8 mouse cellular contexts compared by ENCODE assay signal in the genomic region with DNA sequence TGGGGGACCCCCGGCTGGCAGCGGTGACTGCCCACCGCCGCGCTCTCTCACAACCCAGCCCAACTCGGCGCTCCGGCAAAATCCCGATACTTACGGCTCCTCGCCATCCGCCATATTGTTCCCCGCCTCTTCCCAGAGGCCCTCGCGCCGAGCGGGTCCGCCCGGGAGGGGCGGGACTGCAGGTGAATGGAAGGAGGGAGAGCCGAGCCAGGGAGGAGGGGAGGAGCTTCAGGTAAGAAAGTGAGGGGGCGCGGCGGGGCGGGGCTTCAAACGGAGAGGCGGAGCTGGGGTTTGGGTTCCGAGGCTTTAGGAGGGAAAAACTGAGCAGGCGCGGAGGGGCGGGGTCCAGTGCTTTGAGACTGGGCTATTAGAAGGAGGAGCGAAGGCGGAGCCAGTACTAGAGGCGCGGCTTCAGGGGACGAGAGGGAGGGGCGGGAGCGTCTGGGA. TPM values are rescaled to one million over a fixed set of nuclear protein-coding genes. Genes with fewer than 3 reads are reported as not detected.
DNase-seq lines count a peak whose midpoint lies in the region; ATAC-seq and TF ChIP-seq lines count a peak whose summit lies in the region.

A gene (minus strand): TSS at position 209 of the 447 bp plus-strand sequence.

- peak within 1 kb of the TSS; percentile 92 for H3K4me3 ChIP-seq in embryonic facial prominence, embryonic 14.5 days (ENCODE audit: low read depth, low read length)
- H3K4me3 ChIP-seq in heart, adult 2 months, result peak within 1 kb of the TSS; percentile 80
- peak within 1 kb of the TSS; percentile 97 for H3K4me3 ChIP-seq in limb, embryonic 13.5 days
- peak within 1 kb of the TSS; percentile 53 for H3K4me3 ChIP-seq in midbrain, embryonic 16.5 days (ENCODE audit: low read depth, low read length)

- TF ChIP-seq CTCF in heart, adult 2 months (IDR thresholded peaks at IDR 0.05), result no peak

- H3K4me1 ChIP-seq in embryonic facial prominence, embryonic 14.5 days (ENCODE audit: control insufficient read depth, insufficient read depth, low read length), result peaks cover 14% of the 10 kb centered on the region
- H3K4me1 ChIP-seq in heart, adult 2 months (ENCODE audit: control insufficient read depth, insufficient read depth, low read length), result peaks cover 5% of the 10 kb centered on the region
- H3K4me1 ChIP-seq in limb, embryonic 13.5 days, result peaks cover 17% of the 10 kb centered on the region
- peaks cover 10% of the 10 kb centered on the region for H3K4me1 ChIP-seq in midbrain, embryonic 16.5 days (ENCODE audit: control insufficient read depth, insufficient read depth, low read length)

- H3K79me2 ChIP-seq in heart, adult 2 months (replicated peaks; ENCODE audit: control insufficient read depth, insufficient read depth, low read length), result peaks cover 2% of the 10 kb centered on the region; the same call in 1 of the 2 replicates

- WGBS in embryonic facial prominence, embryonic 14.5 days, result under 1% methylated on average over 38 of the region's 38 CpGs
- under 1% methylated on average over 38 of the region's 38 CpGs for WGBS in heart, adult 2 months
- WGBS in limb, embryonic 13.5 days, result under 1% methylated on average over 38 of the region's 38 CpGs
- under 1% methylated on average over 30 of the region's 38 CpGs for WGBS in midbrain, embryonic 16.5 days

- H3K27ac ChIP-seq in embryonic facial prominence, embryonic 14.5 days (replicated peaks; ENCODE audit: low read depth, low read length), result peak within 1 kb of the TSS; percentile 90
- H3K27ac ChIP-seq in heart, adult 2 months, result peak within 1 kb of the TSS; percentile 88
- H3K27ac ChIP-seq in limb, embryonic 13.5 days, result peak within 1 kb of the TSS; percentile 88
- peak within 1 kb of the TSS; percentile 82 for H3K27ac ChIP-seq in midbrain, embryonic 16.5 days (ENCODE audit: low read length)

- H3K9me3 ChIP-seq in embryonic facial prominence, embryonic 14.5 days (ENCODE audit: control insufficient read depth, low read length), result no peaks in the 10 kb centered on the region
- no peaks in the 10 kb centered on the region for H3K9me3 ChIP-seq in limb, embryonic 13.5 days
- H3K9me3 ChIP-seq in midbrain, embryonic 16.5 days (replicated peaks; ENCODE audit: control insufficient read depth, low read length, poor library complexity, severe bottlenecking), result no peaks in the 10 kb centered on the region

- H3K27me3 ChIP-seq in embryonic facial prominence, embryonic 14.5 days (replicated peaks; ENCODE audit: control insufficient read depth, insufficient read depth, low read length), result no peaks in the 10 kb centered on the region
- no peaks in the 10 kb centered on the region for H3K27me3 ChIP-seq in heart, adult 2 months (ENCODE audit: control insufficient read depth, insufficient read depth, low read length)
- H3K27me3 ChIP-seq in limb, embryonic 13.5 days, result no peaks in the 10 kb centered on the region
- H3K27me3 ChIP-seq in midbrain, embryonic 16.5 days (ENCODE audit: control insufficient read depth, insufficient read depth, low read depth, low read length), result no peaks in the 10 kb centered on the region

- peak; percentile 77 for TF ChIP-seq POLR2A in heart, adult 2 months (IDR thresholded peaks at IDR 0.05; ENCODE audit: insufficient read depth, low read depth, low read length)

- TF ChIP-seq EP300 in heart, adult 2 months (IDR thresholded peaks at IDR 0.05; ENCODE audit: insufficient read depth, low read depth, low read length), result 0 out of 2 replicates have a peak, but pooled peaks have one; percentile 9

- H3K9ac ChIP-seq in embryonic facial prominence, embryonic 14.5 days (ENCODE audit: low read depth, low read length), result peak within 1 kb of the TSS; percentile 98
- peak within 1 kb of the TSS; percentile 78 for H3K9ac ChIP-seq in heart, adult 2 months (ENCODE audit: low read depth, low read length)
- peak within 1 kb of the TSS; percentile 99 for H3K9ac ChIP-seq in limb, embryonic 13.5 days
- peak within 1 kb of the TSS; percentile 77 for H3K9ac ChIP-seq in midbrain, embryonic 16.5 days (ENCODE audit: low read depth, low read length)

- ATAC-seq in embryonic facial prominence, embryonic 14.5 days (ENCODE audit: low read depth), result peak; percentile 98
- ATAC-seq in limb, embryonic 13.5 days (ENCODE audit: low FRiP score, low read depth), result peak; percentile 97
- ATAC-seq in midbrain, embryonic 16.5 days, result peak; percentile 97

- H3K36me3 ChIP-seq in embryonic facial prominence, embryonic 14.5 days (ENCODE audit: control insufficient read depth, insufficient read depth, low read length), result peaks cover 9% of the 10 kb centered on the region; the same call in 1 of the 2 replicates
- peaks cover 9% of the 10 kb centered on the region; the same call in 1 of the 2 replicates for H3K36me3 ChIP-seq in heart, adult 2 months (ENCODE audit: control insufficient read depth, insufficient read depth, low read length)
- no peaks in the 10 kb centered on the region for H3K36me3 ChIP-seq in limb, embryonic 13.5 days
- no peaks in the 10 kb centered on the region for H3K36me3 ChIP-seq in midbrain, embryonic 16.5 days (ENCODE audit: control insufficient read depth, insufficient read depth, low read length)

- peak within 1 kb of the TSS; percentile 81 for H3K4me2 ChIP-seq in embryonic facial prominence, embryonic 14.5 days (ENCODE audit: low read depth, low read length)
- H3K4me2 ChIP-seq in limb, embryonic 13.5 days (replicated peaks), result peak within 1 kb of the TSS; percentile 78
- H3K4me2 ChIP-seq in midbrain, embryonic 16.5 days (ENCODE audit: low read length), result peak within 1 kb of the TSS; percentile 55

- intact Hi-C loops in heart, adult 2 months (cut with DNase I), result loop anchor here (2.0 kb wide), 1 partner anchor 27 kb away; a partner anchor contains a TSS

- peak; percentile 100 for DNase-seq in 3T3-L1 (ENCODE audit: low read depth, low spot score)
- DNase-seq in adrenal gland, postnatal 4 days (ENCODE audit: low spot score in 2 of 2), result peak; percentile 99 to 100
- DNase-seq in embryonic facial prominence, embryonic 14.5 days (ENCODE audit: low spot score), result peak; percentile 99
- DNase-seq in heart, adult 2 months, result peak; percentile 99
- DNase-seq in kidney, adult 8-10 months, result peak; percentile 99 to 100
- DNase-seq in spleen, postnatal 10 days (ENCODE audit: low spot score in 2 of 2), result peak; percentile 98 to 100

RNA-seq across cellular contexts. Expression of the gene that starts here (rescaled TPM):
- 10 to 100 TPM; 57.1 to 59.1 TPM for total RNA-seq in adrenal gland, postnatal 4 days (2021)
- polyA plus RNA-seq in embryonic facial prominence, embryonic 14.5 days (2014; fragmentation: Nextera tagmentation; extraction: Ambion mirVana), result 77.7 and 88.3 TPM in 2 replicates
- total RNA-seq in heart, adult 2 months (2021), result 10 to 100 TPM; 55.2 to 59.3 TPM
- 20.0 and 46.9 TPM in 2 replicates for polyA plus RNA-seq in heart, adult 2 months (2012; rRNA removed)
- 85.3 and 90.1 TPM in 2 replicates for polyA plus RNA-seq in limb, embryonic 13.5 days (2015; fragmentation: Nextera tagmentation; extraction: Ambion mirVana)
- polyA plus RNA-seq in midbrain, embryonic 16.5 days (2015; fragmentation: Nextera tagmentation; extraction: Ambion mirVana), result 90.2 and 92.9 TPM in 2 replicates

Comparison
In these comparisons a context has a peak if more than half of its experiments do, and no peak if none do; other contexts are left out.
1. Peak in every context shown above with its lines: DNase-seq, ATAC-seq, H3K4me3 ChIP-seq and H3K27ac ChIP-seq.